Mouse (Mus musculus) midbrain, postnatal 0 days (tissue): ENCODE results near the gene Kdm5b. TPM values are rescaled to one million over a fixed set of nuclear protein-coding genes. Genes with fewer than 3 reads are reported as not detected.

Experiments used
- ATAC-seq: fragments of 200-750 bp; cut with Nextera tagmentation; 2 replicates; pipeline ENCODE4 v1.8.0; 2017; ENCODE audit warnings: moderate number of reproducible peaks, mild to moderate bottlenecking, moderate TSS enrichment, moderate library complexity; ENCODE audit not compliant: low FRiP score
- DNase-seq: peaks from one replicate; pipeline ENCODE4 v3.0.0-alpha.2; 2015; ENCODE audit warnings: low spot score
- H3K27ac ChIP-seq: fragments of 300-500 bp; sonication (generic); 2 replicates; pipeline ENCODE4 v1.5.1; 2014; ENCODE audit warnings: low read depth, mild to moderate bottlenecking, low read length, mixed read lengths
- H3K27me3 ChIP-seq: fragments of 300-500 bp; sonication (generic); 2 replicates; pipeline ENCODE4 v1.6.1; 2014; ENCODE audit warnings: low read length, control low read depth, mixed read lengths; ENCODE audit not compliant: insufficient read depth
- H3K36me3 ChIP-seq: fragments of 300-500 bp; sonication (generic); 2 replicates; pipeline ENCODE4 v1.6.1; 2014; ENCODE audit warnings: low read length, control low read depth, mixed read lengths; ENCODE audit not compliant: insufficient read depth
- H3K4me1 ChIP-seq: fragments of 300-500 bp; sonication (generic); 2 replicates; pipeline ENCODE4 v1.6.1; 2014; ENCODE audit warnings: mild to moderate bottlenecking, control low read depth, antibody characterized with exemption, low read length, mixed read lengths; ENCODE audit not compliant: insufficient read depth
- H3K4me2 ChIP-seq: fragments of 300-500 bp; sonication (generic); 2 replicates; pipeline ENCODE4 v1.6.1; 2014; ENCODE audit warnings: low read depth, mild to moderate bottlenecking, low read length, mixed read lengths; ENCODE audit not compliant: poor library complexity, severe bottlenecking
- H3K4me3 ChIP-seq: fragments of 300-500 bp; sonication (generic); 2 replicates; pipeline ENCODE4 v1.5.1; 2014; ENCODE audit warnings: low read depth, mild to moderate bottlenecking, low read length, moderate library complexity
- H3K9ac ChIP-seq: fragments of 300-500 bp; sonication (generic); replicated peaks from 2 replicates; pipeline ENCODE4 v1.6.1; 2014; ENCODE audit warnings: mild to moderate bottlenecking, low read length, moderate library complexity, mixed read lengths; ENCODE audit not compliant: poor library complexity, severe bottlenecking
- H3K9me3 ChIP-seq: fragments of 300-500 bp; sonication (generic); 2 replicates; pipeline ENCODE4 v1.6.1; 2016; ENCODE audit warnings: low read length, control low read depth
- CTCF ChIP-seq: IDR thresholded peaks from 2 replicates; pipeline ENCODE4 v1.5.1; 2016; ENCODE audit warnings: antibody characterized with exemption, mild to moderate bottlenecking
- WGBS: fragments of 180-500 bp; shearing (Covaris S2); extraction: QIAGEN DNeasy Blood & Tissue Kit; methylation state at CpG from one replicate; pipeline ENCODE4 v1.1.7; 2014; 5-methylcytosine and 5-hydroxymethylcytosine counted together
- polyA plus RNA-seq: library from polyadenylated mRNA; unstranded; fragments of >200 nt; fragmentation: Nextera tagmentation; extraction: Ambion mirVana; gene quantifications from 2 replicates; pipeline ENCODE4 v1.2.1, GENCODE M21; 2015
- total RNA-seq: library from RNA; depleted of rRNA; stranded (reverse); fragments of >200 nt; gene quantifications from 2 replicates; pipeline ENCODE4 v1.2.3, GENCODE M21; 2014

Gene Kdm5b
- total and polyA plus RNA-seq, 2 experiments from 2014 or later: 43.7 to 65.9 TPM

GRCm38 (mm10) chr1:134625325-134625724, 65.4 kb downstream of the Kdm5b start:
- Histone ChIP-seq H3K27ac (no peak overlapping the region), H3K4me3 (no peak overlapping the region), H3K27me3 (no peaks in the 10 kb centered on the region), H3K36me3 (peaks cover 87% of the 10 kb centered on the region), H3K9me3 (no peaks in the 10 kb centered on the region), H3K9ac (no peak overlapping the region), H3K4me1 (no peaks in the 10 kb centered on the region), H3K4me2 (no peak overlapping the region)
- TF ChIP-seq CTCF: no peak
- 92% methylated on average over 4 of the region's 4 CpGs for WGBS
- no peak for DNase-seq
- no peak for ATAC-seq

GRCm38 (mm10) chr1:134629455-134629854, 69.5 kb downstream of the Kdm5b start:
- no peak overlapping the region for H3K4me2 ChIP-seq
- peaks cover 84% of the 10 kb centered on the region for H3K36me3 ChIP-seq
- WGBS: 96% methylated on average over 10 of the region's 10 CpGs
- no peak overlapping the region for H3K4me3 ChIP-seq
- H3K27me3 ChIP-seq: no peaks in the 10 kb centered on the region
- no peak for ATAC-seq
- no peak overlapping the region for H3K27ac ChIP-seq
- H3K9ac ChIP-seq: no peak overlapping the region
- TF ChIP-seq CTCF: no peak
- H3K4me1 ChIP-seq: no peaks in the 10 kb centered on the region
- no peaks in the 10 kb centered on the region for H3K9me3 ChIP-seq
- no peak for DNase-seq

GRCm38 (mm10) chr1:134634296-134634695, 74.3 kb downstream of the Kdm5b start:
- H3K36me3 ChIP-seq: peaks cover 40% of the 10 kb centered on the region
- H3K9me3 ChIP-seq: no peaks in the 10 kb centered on the region
- H3K27me3 ChIP-seq: no peaks in the 10 kb centered on the region
- no peak overlapping the region for H3K4me3 ChIP-seq
- no peak overlapping the region for H3K27ac ChIP-seq
- DNase-seq (no peak), ATAC-seq (no peak)
- H3K4me1 ChIP-seq: no peaks in the 10 kb centered on the region
- 81% methylated on average over 7 of the region's 7 CpGs for WGBS
- no peak overlapping the region for H3K9ac ChIP-seq
- TF ChIP-seq CTCF: no peak
- H3K4me2 ChIP-seq: no peak overlapping the region

GRCm38 (mm10) chr1:134636245-134636644, 76.3 kb downstream of the Kdm5b start:
- ATAC-seq: peak; percentile 41
- 67% methylated on average over 3 of the region's 3 CpGs for WGBS

GRCm38 (mm10) chr1:134636684-134637083, 76.7 kb downstream of the Kdm5b start:
- peak; percentile 50; the same call in 1 of the 2 replicates for ATAC-seq
- TF ChIP-seq CTCF: peak; percentile 78
- Histone ChIP-seq H3K4me1 (no peaks in the 10 kb centered on the region), H3K4me3 (no peak overlapping the region), H3K27ac (no peak overlapping the region), H3K36me3 (peaks cover 17% of the 10 kb centered on the region), H3K9me3 (no peaks in the 10 kb centered on the region), H3K27me3 (no peaks in the 10 kb centered on the region), H3K9ac (no peak overlapping the region), H3K4me2 (no peak overlapping the region)
- peak; percentile 66 for DNase-seq
- 12% methylated on average over 3 of the region's 3 CpGs for WGBS

More at GRCm38 (mm10) chr1:134636245-134636644, 76.3 kb downstream of the Kdm5b start:
- Histone ChIP-seq H3K27me3 (no peaks in the 10 kb centered on the region), H3K4me3 (no peak overlapping the region), H3K9me3 (no peaks in the 10 kb centered on the region), H3K36me3 (peaks cover 21% of the 10 kb centered on the region), H3K4me1 (no peaks in the 10 kb centered on the region), H3K9ac (no peak overlapping the region), H3K27ac (no peak overlapping the region), H3K4me2 (no peak overlapping the region)
- DNase-seq: no peak
- TF ChIP-seq CTCF: no peak

GRCm38 (mm10) chr1:134638041-134638440, 78.1 kb downstream of the Kdm5b start:
- DNase-seq (no peak), ATAC-seq (no peak)
- no peak overlapping the region for H3K4me2 ChIP-seq
- H3K36me3 ChIP-seq: peaks cover 4% of the 10 kb centered on the region
- H3K9me3 ChIP-seq: no peaks in the 10 kb centered on the region
- H3K4me1 ChIP-seq: no peaks in the 10 kb centered on the region
- no peak overlapping the region for H3K27ac ChIP-seq
- WGBS: 45% methylated on average over 3 of the region's 3 CpGs
- no peak overlapping the region for H3K9ac ChIP-seq
- no peak for TF ChIP-seq CTCF
- no peak overlapping the region for H3K4me3 ChIP-seq
- no peaks in the 10 kb centered on the region for H3K27me3 ChIP-seq
